Mouse (Mus musculus): Measurements from ENCODE around the gene Caskin2. TPM values are rescaled to one million over a fixed set of nuclear protein-coding genes. Genes with fewer than 3 reads are reported as not detected.

Gene Caskin2
- polyA plus RNA-seq, 1 experiment, result 24.8 TPM

DNA sequence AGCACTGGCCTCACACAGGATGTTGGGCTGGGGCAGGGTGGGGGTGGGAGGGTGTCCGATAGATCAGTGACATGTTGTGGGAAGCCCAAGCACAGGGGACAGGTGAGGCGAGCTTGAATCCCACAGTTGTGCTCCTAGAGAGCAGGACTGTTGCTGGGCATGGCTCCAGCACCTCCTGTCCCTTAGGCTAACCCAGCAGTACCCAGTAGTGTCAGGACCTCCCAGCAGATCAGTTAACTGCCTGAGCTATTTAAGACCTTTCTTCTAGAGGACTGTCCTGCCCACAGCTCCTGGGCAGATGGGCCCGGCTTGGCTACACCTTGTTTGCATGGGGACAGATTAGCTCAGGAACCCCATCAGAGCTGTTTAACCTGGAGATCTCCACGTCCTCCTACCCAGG lies 15.6 kb upstream of the Caskin2 start:
- no peak for DNase-seq (ENCODE audit: low read depth)
- no peak for TF ChIP-seq CTCF (IDR thresholded peaks at IDR 0.05; ENCODE audit: borderline replicate concordance, extremely low read depth, insufficient read depth, insufficient read length)
- no peak for TF ChIP-seq POLR2A (IDR thresholded peaks at IDR 0.05; ENCODE audit: borderline replicate concordance, extremely low read depth, insufficient read depth, insufficient read length, poor library complexity, severe bottlenecking)

DNA sequence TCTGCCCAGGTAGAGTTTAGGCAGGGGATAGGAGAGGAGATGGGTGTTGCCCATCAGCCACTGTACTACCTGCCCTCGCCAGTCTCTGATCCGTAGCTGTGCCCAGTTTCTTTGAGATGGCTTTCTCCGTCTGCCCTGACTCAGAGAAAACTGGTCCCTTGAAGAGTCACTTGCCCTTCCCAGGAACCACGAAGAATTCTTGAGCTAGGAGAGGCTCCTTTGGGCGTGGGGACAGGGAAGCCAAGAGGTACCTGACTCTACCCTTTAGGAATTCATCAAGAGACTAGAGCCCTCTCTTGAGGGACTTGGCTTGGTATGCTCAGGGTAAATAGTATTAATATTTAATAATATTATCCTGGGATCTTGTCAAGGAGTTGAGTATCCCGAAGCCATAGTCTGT lies 14.2 kb upstream of the Caskin2 start:
- no peak for TF ChIP-seq POLR2A (IDR thresholded peaks at IDR 0.05; ENCODE audit: borderline replicate concordance, extremely low read depth, insufficient read depth, insufficient read length, poor library complexity, severe bottlenecking)
- TF ChIP-seq CTCF (IDR thresholded peaks at IDR 0.05; ENCODE audit: borderline replicate concordance, extremely low read depth, insufficient read depth, insufficient read length), result no peak
- no peak for DNase-seq (ENCODE audit: low read depth)

DNA sequence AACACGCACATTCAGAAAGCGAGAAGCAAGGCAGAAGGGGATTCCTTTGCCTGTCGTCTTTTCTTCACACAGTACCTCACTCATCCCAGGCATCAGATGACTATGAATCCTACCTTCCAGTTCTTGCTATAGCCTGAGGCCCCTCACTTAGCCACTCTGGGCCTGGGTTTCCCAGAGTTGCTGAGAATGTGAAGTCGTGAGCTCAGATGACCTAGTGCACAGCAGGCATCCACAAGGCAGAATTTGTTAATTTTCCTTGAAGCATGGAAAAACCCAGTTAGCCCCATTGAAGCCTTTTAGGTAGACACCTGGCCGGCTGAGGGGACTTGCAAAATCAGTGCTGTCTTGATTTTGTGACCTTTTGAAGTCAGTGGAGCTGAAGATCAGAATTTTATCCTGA lies 13.0 kb upstream of the Caskin2 start:
- no peak for TF ChIP-seq CTCF (IDR thresholded peaks at IDR 0.05; ENCODE audit: borderline replicate concordance, extremely low read depth, insufficient read depth, insufficient read length)
- TF ChIP-seq POLR2A (IDR thresholded peaks at IDR 0.05; ENCODE audit: borderline replicate concordance, extremely low read depth, insufficient read depth, insufficient read length, poor library complexity, severe bottlenecking), result no peak
- no peak for DNase-seq (ENCODE audit: low read depth)

DNA sequence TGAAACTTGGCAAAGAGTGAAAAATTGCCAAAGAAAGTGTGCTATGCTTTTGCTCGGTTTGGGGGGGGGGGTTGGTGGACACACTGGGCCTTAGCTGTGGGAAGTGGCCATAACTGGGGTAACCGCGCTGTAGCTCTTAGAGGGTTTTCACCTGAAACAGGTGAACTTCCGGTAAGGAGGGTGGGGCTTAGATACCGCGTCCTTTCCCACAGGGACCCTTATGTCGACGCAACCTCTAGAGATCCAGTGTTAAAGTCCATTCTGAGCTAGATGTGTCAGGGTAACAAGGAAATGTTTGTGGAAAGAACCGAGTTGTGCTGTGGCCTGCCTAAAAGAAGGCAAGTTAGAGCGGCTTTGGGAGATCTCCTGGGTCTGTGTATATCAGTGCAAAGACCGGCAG lies 11.4 kb upstream of the Caskin2 start:
- no peak for DNase-seq (ENCODE audit: low read depth)
- TF ChIP-seq POLR2A (IDR thresholded peaks at IDR 0.05; ENCODE audit: borderline replicate concordance, extremely low read depth, insufficient read depth, insufficient read length, poor library complexity, severe bottlenecking) (no peak), CTCF (IDR thresholded peaks at IDR 0.05; ENCODE audit: borderline replicate concordance, extremely low read depth, insufficient read depth, insufficient read length) (no peak)

DNA sequence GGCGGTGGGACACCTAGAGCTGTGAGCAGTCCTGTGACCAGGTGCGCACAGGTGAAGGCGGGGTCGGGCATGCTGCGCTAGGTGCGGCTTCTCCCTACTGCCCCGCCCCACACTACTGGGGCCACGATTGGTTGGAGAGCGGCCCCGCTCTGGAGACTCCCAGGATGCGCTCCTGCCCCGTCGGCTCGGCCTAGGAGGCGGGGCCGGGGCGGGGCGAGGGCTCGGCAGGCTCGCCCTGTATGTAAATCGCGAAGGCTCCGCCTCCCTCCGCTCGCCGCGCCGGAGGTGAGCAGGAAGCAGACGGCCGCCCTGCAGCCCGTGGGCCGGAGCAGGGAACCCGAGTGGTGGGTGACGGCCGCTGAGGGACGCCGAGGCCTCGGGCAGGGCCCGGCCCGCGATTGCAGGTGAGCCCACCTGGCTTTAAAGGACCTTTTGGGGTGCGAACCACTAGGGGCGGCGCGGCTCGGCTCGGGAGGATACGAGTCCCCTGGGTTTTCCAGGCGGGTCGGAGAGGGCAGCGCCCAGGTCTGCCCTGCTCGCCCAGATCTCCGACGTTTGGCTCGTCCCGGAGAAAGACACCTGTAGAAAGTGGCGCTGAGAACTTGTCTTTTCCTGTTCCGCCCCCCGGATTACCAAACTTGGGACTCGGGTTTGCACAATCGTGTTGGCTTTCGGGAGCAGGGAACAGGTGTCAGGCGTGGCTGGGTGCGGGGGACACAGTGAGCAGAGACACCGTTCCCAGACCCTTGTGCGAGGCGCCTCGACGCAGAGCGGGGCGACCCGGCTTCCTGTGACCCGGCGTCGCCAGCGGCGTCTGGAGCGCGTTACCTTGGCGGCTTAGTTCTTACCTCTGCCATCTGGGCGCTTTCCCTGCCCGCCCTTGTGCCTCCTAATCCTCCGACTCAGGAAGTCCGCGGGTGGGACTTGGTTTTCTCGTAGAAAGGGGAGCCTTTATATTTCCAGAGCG lies 10.6 kb upstream of the Caskin2 start, which contains the start of gene Llgl2:
Gene Llgl2, plus strand, starts transcription at position 276 of the 967 bp plus-strand sequence.
- peak; percentile 85 for DNase-seq (ENCODE audit: low read depth)
- TF ChIP-seq POLR2A (IDR thresholded peaks at IDR 0.05; ENCODE audit: borderline replicate concordance, extremely low read depth, insufficient read depth, insufficient read length, poor library complexity, severe bottlenecking) (peak; percentile 31; the same call in 1 of the 2 replicates), CTCF (IDR thresholded peaks at IDR 0.05; ENCODE audit: borderline replicate concordance, extremely low read depth, insufficient read depth, insufficient read length) (0 out of 2 replicates have a peak, but pooled peaks have one; percentile 8)

DNA sequence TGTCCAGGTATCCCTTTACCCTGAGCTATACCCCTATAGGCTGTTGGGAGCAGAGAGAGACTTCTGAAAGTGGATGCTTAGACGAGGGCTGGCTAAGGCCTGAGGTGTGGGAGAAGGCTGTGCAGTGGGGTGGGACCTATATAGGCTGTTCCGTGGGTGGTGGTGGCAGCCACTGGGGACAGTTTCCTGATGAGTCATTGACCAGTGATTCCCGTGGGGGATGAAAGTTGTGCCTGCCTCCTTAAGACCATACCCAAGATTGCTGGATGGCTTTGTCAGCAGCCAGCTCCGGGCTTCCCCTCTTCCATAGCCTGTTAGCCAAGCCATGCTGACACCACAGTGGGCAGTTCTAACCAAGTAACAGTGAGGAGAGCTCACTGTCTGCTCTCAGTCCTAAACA lies 7.6 kb upstream of the Caskin2 start:
- no peak for TF ChIP-seq CTCF (IDR thresholded peaks at IDR 0.05; ENCODE audit: borderline replicate concordance, extremely low read depth, insufficient read depth, insufficient read length)
- DNase-seq (ENCODE audit: low read depth), result no peak

DNA sequence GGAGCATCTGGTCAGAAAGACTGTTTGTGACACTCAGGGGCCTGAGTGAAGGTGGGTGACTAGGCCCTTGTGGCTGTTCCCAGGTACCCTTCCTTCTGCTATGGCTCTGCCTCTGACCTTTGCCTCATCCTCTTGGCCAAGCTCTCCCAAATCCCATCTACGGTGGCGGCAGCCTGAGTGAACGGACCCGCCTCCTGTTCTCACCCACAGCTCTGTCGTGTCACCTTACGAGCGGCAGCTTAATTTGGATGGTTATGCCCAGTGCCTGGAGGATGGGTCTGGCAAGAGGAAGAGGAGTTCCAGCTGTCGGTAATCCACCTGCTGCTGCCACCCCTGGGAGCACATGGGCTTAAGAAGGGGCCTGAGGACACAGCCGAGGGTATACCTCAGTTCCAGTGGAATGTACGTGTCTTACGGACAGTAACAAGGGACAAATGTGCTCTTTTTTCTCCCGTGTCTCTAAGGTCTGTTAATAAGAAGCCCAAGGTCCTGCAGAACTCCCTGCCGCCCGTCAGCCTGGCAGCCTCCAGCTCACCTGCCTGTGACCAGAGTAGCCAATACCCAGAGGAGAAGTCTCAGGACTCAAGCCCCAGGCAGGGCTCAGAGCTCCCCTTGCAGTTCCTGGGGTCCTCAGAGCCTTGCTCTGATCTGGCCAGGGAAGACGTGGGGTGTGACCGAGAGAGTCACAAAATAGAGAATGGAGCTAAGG lies 6.6 kb upstream of the Caskin2 start:
- TF ChIP-seq POLR2A (IDR thresholded peaks at IDR 0.05; ENCODE audit: borderline replicate concordance, extremely low read depth, insufficient read depth, insufficient read length, poor library complexity, severe bottlenecking), result no peak
- no peak for TF ChIP-seq CTCF (IDR thresholded peaks at IDR 0.05; ENCODE audit: borderline replicate concordance, extremely low read depth, insufficient read depth, insufficient read length)
- no peak for DNase-seq (ENCODE audit: low read depth)

DNA sequence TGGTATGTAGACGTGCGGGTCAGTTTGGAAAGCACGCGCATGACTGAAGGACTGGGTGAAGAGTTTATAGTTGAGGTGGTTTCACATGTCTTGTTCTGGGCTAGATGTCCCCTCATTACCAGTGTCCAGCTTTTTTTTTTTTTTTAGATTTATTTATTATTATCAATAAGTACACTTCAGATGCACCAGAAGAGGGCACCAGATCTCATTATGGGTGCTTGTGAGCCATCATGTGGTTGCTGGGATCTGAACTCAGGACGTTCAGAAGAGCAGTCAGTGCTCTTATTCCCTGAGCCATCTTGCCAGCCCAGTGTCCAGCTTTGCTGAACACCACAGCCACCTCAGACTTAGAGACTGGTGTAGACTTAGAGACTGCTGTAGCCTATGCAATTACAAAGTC lies 3.9 kb upstream of the Caskin2 start:
- DNase-seq (ENCODE audit: low read depth), result no peak
- no peak for TF ChIP-seq POLR2A (IDR thresholded peaks at IDR 0.05; ENCODE audit: borderline replicate concordance, extremely low read depth, insufficient read depth, insufficient read length, poor library complexity, severe bottlenecking)
- TF ChIP-seq CTCF (IDR thresholded peaks at IDR 0.05; ENCODE audit: borderline replicate concordance, extremely low read depth, insufficient read depth, insufficient read length), result no peak

DNA sequence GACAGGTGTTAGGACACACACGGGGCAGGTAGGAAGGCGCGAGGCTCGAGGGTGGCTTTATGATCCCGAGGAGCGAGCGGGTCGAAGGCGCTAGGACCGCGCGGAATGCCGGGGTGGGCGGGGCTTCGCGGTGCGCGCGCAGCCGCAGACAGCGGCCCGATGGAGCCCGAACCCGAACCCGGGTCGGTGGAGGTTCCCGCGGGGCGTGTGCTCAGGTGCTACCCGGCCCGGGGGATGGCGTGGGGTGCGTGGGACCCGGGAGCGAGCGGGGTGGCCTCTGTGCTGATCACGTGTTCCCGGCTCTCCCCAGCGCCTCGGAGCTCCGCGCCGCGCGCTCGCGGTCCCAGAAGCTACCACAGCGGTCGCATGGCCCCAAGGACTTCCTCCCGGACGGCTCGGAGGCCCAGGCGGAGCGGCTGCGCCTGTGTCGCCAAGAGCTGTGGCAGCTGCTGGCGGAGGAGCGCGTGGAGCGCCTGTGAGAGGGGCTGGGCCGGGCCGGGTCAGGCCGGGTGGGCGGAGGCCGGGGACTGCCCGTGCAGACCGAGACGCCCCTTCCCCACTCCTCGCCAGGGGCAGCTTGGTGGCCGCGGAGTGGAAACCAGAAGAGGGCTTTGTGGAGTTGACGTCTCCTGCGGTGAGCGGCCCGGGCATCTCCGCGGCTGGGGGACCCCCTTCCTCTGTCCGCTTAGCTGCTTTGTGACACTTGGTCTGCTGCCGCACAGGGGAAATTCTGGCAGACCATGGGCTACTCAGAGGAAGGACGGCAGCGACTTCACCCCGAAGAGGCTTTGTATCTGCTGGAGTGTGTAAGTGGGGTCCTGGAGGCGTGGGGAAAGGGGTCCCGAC lies 1.4 kb upstream of the Caskin2 start, which contains the start of gene Tsen54:
Gene Tsen54, plus strand, starts transcription at position 120 of the 846 bp plus-strand sequence.
- peak; percentile 86 for TF ChIP-seq POLR2A (IDR thresholded peaks at IDR 0.05; ENCODE audit: borderline replicate concordance, extremely low read depth, insufficient read depth, insufficient read length, poor library complexity, severe bottlenecking)
- no peak for TF ChIP-seq CTCF (IDR thresholded peaks at IDR 0.05; ENCODE audit: borderline replicate concordance, extremely low read depth, insufficient read depth, insufficient read length)
- peak; percentile 86 for DNase-seq (ENCODE audit: low read depth)

DNA sequence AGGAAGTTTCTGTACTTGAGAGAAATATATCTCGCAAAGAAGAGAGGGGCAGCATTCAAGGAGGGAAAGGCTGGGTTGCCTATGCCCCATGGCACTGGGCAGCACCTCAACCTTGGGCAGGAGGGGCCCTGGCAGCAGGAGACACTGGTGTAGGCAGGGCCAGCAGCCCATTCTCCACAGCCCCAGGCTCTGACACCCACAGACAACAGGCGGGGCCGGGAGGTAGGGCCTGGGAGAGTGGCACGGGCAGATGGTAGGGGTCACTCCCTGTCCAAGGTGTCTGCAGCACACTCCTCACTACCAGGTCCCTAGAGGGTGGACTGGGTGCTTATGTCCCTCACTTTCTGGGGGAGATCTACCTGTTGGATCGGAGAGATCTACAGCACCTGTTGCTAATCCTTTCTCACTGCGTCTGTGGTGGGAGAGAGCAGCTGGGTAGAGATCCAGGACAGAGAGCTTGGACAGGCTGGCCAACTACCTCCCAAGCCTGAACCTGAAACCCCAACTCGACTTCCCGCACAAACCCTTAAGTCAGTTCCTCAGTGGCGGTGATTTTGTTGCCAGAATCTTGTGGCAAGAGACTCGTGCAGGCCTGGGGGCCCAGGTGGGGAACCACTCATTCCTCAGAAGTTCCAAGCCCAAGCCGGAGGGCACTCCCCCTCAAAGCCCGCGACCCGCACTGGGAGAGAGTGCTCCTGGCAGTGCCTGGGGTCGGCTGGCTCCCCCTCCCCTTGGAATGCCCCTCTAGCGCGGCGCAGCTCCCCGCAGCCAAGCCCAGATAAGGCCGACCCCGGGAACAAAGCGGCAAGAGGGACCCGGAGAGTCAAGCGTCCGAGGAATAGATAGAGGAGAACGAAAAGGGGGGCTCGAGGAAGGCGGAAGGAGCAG lies 662 bp downstream of the Caskin2 start:
- TF ChIP-seq POLR2A (IDR thresholded peaks at IDR 0.05; ENCODE audit: borderline replicate concordance, extremely low read depth, insufficient read depth, insufficient read length, poor library complexity, severe bottlenecking) (no peak), CTCF (IDR thresholded peaks at IDR 0.05; ENCODE audit: borderline replicate concordance, extremely low read depth, insufficient read depth, insufficient read length) (no peak)
- DNase-seq (ENCODE audit: low read depth), result no peak

All from brain, embryonic 14.5 days (tissue).